Mouse (Mus musculus): ENCODE data around the gene Atoh1. TPM values are rescaled to one million over a fixed set of nuclear protein-coding genes. Genes with fewer than 3 reads are reported as not detected.

The Atoh1 gene
- total RNA-seq (2021), result under 1 TPM in 1 of 2 experiments, not detected in 1; 0.20 TPM
- long read RNA-seq, experiment 1, result 0 reads
- long read RNA-seq, experiment 2, result 0 reads

DNA sequence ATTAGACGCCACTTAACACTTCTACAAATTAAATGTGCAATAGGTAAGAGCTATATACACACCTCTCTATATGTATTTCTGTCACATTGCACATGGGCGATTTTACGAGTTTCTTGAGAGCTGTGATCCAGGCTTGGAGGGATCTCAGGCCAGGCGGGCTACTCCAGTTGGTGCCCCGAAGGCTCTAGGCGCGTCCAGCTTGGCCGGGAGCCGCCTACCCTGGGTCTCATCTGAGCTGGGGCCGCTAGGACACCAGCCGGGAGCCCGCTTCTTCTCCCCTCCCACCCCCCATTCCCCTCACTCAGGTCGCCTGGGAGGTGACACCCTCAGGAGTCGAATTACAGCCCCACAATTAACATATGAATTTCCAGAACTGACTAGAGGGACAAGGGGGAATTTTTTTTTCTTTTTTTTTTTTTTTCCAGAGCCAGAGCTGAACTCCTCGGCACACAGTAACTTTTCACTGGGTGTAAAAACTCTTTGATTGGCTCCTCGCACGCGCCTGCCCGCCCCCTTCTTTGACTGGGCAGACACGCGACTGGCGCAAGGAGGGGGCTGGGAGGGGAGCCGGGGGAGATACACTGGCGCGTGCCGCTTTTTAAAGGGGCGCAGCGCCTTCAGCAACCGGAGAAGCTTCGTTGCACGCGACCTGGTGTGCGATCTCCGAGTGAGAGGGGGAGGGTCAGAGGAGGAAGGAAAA lies at the start of gene Atoh1:
Gene Atoh1, plus strand, starts transcription at position 627 of the 700 bp plus-strand sequence.
- no peak for DNase-seq (ENCODE audit: low spot score in 2 of 2)

DNA sequence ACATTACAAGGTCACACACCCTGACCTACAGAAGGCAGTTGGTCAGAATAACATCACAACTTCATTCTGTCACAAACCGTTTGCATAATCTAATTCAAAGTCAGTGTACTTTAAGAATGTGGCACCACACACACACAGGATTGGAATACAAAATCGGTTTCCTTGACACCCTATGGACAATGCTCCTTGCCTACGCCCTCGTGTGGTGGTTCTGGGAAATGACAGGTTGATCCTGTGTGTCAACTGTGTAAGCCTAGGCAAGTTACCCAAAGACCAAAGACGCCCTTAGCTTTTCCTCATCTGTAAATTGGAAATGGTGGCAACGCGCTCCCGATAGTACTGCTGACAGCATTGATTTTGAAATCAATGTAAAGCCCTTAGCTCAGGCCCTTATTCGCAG lies 45.0 kb upstream of the Atoh1 start:
- no peak for DNase-seq (ENCODE audit: low spot score in 2 of 2)

DNA sequence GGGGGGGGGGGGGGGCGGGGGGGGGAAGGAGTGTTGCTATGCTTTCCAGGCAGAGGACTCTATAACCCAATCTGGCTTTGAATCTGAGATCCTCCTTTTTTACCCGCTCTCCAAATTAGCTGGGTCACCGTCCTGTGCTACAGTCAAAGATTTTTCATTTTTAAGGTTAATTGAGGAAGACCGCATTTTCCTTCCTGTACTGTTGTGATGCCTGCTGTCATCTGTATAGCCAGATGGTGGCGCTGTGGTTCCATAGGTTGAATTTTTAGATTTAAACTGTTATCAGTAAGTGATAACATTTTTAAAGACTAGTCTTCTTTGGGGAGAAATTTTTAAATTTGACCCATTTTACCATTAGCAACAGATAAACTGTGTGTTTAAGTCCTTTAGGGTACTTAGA lies 44.0 kb upstream of the Atoh1 start:
- no peak for DNase-seq (ENCODE audit: low spot score in 2 of 2)

DNA sequence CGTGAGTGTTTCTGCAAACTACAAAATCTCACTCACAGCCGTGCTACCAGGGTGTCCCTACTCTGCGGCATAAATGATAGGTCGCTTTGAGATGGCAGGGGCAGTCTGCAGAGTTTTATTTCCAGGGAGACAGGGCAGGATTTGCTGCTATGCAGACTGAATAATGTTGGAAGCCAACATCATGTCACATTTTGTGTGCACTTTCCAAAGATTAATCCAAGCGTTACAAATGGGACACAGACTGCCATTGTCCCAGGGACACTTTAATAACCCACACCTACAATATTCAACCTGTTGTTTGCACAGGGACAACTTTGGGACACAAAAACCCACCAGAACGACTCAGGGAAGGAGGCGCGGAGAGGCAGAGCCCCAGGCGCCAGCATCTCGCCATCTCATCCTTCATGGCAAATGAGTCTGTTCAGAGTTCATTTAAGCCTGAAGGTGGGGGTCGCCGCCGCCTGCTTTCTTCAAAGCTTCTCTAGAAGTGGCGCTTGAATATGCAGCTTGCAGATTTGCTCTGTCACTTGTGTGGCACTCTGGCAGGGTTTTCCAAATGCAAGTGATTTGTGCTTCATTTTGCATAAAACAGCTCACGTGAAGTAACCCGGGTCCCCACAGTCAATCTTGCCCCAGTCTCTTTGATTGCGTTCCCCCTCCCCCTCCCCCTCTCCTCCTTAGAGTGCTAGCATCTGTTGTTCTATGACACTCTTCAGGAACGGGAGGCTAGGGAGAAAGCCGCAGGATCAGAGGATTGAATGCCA lies 40.6 kb upstream of the Atoh1 start:
- DNase-seq (ENCODE audit: low spot score in 2 of 2), result no peak

DNA sequence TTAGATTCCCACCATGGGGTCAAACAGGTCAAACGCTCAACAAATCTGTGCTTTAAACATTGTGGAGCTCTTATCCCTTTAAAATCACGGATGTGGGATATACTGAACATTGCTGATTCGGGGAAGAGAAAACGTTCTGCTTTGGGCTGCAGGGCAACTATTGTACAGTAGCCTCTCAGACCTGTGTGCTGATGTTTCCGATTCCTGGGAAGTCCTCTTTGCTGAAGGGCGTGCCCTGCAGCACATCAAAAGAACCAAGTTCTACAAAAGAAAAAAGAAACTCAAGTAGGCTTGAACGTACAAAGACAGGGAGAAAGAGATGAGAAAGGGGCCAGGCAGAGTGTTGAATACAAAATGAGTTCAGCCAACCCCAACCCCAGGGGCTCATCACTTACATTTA lies 34.2 kb upstream of the Atoh1 start:
- no peak for DNase-seq (ENCODE audit: low spot score in 2 of 2)

DNA sequence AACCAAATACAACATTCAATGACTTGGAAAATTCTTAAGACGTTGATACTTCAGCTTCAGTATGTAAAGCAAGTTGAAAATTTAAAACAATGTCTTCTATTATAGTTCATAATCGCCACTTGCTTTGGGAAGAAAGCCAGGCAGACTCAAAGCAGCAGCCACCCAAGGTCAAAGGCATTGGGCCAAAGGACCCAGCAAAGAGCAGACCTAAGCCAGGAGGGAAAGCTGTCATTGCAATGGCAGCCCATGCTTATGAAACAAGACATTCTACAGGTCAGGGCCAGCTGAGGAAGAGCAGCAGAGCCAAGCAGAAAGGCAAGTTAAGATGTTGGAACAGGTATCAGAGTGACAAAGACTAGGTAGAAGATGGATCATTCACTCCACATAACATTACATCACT lies 25.3 kb upstream of the Atoh1 start:
- no peak for DNase-seq (ENCODE audit: low spot score in 2 of 2)

DNA sequence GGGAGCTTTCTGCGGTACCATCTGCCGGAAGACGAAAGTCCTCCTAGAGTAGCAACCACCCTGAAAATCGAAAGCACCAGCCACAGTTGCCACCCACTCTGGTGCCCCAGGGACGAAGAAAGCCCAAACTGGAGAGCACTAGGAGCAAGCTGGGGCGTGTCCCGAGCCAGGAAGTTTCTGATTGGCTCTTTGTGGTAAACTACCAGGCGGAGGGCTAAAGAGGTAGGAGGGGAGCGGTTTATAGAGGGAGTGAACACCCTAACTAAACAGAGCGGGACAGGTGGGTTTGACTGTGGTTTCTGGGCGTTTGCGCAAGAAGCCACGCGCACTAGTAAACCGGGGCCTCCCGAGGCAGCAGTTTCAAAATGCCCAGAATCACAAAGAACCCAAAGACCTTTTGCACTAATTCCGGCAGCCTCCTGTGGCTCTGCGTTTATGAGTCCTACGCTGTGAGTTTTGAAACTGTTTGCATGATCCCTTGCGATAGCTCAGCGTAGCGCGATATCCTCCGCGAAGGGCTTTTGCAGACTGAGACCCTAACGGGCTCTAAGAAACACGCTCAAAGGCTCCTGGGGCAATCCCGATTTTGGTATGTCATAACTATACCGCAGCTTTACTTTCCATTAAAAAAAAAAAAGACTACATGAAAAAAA lies 1.0 kb upstream of the Atoh1 start:
- DNase-seq (ENCODE audit: low spot score in 2 of 2), result no peak

DNA sequence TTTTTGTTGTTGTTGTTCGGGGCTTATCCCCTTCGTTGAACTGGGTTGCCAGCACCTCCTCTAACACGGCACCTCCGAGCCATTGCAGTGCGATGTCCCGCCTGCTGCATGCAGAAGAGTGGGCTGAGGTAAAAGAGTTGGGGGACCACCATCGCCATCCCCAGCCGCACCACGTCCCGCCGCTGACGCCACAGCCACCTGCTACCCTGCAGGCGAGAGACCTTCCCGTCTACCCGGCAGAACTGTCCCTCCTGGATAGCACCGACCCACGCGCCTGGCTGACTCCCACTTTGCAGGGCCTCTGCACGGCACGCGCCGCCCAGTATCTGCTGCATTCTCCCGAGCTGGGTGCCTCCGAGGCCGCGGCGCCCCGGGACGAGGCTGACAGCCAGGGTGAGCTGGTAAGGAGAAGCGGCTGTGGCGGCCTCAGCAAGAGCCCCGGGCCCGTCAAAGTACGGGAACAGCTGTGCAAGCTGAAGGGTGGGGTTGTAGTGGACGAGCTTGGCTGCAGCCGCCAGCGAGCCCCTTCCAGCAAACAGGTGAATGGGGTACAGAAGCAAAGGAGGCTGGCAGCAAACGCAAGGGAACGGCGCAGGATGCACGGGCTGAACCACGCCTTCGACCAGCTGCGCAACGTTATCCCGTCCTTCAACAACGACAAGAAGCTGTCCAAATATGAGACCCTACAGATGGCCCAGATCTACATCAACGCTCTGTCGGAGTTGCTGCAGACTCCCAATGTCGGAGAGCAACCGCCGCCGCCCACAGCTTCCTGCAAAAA lies 496 bp downstream of the Atoh1 start:
- DNase-seq (ENCODE audit: low spot score in 2 of 2), result no peak

DNA sequence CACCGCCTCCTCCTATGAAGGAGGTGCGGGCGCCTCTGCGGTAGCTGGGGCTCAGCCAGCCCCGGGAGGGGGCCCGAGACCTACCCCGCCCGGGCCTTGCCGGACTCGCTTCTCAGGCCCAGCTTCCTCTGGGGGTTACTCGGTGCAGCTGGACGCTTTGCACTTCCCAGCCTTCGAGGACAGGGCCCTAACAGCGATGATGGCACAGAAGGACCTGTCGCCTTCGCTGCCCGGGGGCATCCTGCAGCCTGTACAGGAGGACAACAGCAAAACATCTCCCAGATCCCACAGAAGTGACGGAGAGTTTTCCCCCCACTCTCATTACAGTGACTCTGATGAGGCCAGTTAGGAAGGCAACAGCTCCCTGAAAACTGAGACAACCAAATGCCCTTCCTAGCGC lies 1.1 kb downstream of the Atoh1 start:
- no peak for DNase-seq (ENCODE audit: low spot score in 2 of 2)

DNA sequence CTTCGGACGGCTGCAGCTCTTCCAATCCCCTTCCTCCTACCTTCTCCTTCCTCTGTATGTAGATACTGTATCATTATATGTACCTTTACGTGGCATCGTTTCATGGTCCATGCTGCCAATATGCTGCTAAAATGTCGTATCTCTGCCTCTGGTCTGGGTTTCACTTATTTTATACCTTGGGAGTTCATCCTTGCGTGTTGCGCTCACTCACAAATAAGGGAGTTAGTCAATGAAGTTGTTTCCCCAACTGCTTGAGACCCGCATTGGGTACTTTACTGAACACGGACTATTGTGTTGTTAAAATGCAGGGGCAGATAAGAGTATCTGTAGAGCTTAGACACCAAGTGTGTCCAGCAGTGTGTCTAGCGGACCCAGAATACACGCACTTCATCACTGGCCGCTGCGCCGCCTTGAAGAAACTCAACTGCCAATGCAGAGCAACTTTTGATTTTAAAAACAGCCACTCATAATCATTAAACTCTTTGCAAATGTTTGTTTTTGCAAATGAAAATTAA lies 1.6 kb downstream of the Atoh1 start:
- DNase-seq (ENCODE audit: low spot score in 2 of 2), result no peak

DNA sequence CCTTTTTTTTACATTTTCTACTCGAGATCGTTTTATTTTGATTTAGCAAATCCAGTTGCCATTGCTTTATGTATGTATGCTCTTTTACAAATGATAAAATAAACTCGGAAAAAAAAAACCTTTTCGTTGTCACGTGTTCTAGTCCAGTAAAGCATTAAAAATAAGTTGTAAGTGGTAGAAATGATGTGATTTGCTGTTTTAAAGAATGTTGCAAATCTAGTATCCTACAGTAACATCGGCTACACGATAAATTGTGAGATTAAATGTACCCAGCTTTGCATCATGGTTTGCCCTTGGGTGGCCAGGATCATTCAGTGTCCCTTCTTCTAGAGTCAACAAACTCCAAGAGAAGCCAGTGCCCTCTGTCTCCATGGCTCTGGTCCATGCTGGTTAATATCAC lies 2.2 kb downstream of the Atoh1 start:
- no peak for DNase-seq (ENCODE audit: low spot score in 2 of 2)

DNA sequence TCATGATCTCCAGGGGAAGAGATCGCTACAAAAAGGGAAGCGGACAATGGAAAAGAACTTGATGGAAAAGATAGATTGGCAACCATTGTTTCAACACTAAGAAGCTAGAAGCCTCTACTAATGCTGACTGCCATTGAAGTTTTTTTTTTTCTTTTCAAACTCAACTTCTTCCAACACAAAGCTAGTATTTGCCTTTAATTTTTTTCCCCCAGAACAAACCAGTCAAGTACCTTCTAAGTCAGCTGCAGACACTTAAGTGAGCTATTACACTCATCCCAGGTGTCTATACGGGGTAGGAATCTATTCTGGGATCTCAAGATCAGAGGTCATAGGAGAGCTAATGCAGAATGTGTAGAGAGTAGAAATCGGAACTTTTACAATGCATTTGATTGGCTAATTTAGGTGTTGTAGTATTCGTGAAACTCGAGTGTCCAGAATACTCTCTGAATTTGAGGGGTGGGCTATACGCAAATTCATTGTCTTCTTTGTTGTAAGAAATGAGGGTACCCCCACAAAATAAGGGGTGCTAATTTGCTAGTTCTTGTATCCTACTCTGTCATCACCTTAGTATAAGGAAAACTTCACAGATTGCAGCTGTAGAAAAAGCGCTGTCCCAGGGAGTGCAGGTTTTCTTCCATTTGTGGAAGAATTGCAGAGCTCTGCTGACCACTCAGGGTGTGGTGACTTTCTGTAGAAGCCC lies 2.8 kb downstream of the Atoh1 start:
- DNase-seq (ENCODE audit: low spot score in 2 of 2), result no peak

DNA sequence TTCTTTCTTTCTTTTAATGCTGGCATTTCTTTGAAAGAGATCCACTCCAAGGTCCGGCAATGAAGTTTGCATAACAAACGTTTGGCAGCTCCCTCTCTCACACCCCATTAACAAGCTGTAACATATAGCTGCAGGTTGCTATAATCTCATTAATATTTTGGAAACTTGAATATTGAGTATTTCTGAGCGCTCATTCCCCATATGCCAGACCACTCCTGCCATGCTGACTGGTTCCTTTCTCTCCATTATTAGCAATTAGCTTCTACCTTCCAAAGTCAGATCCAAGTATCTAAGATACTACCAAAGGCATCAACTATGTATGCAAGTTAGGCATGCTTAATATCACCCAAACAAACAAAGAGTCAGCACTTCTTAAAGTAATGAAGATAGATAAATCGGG lies 4.4 kb downstream of the Atoh1 start:
- DNase-seq (ENCODE audit: low spot score in 2 of 2), result no peak

DNA sequence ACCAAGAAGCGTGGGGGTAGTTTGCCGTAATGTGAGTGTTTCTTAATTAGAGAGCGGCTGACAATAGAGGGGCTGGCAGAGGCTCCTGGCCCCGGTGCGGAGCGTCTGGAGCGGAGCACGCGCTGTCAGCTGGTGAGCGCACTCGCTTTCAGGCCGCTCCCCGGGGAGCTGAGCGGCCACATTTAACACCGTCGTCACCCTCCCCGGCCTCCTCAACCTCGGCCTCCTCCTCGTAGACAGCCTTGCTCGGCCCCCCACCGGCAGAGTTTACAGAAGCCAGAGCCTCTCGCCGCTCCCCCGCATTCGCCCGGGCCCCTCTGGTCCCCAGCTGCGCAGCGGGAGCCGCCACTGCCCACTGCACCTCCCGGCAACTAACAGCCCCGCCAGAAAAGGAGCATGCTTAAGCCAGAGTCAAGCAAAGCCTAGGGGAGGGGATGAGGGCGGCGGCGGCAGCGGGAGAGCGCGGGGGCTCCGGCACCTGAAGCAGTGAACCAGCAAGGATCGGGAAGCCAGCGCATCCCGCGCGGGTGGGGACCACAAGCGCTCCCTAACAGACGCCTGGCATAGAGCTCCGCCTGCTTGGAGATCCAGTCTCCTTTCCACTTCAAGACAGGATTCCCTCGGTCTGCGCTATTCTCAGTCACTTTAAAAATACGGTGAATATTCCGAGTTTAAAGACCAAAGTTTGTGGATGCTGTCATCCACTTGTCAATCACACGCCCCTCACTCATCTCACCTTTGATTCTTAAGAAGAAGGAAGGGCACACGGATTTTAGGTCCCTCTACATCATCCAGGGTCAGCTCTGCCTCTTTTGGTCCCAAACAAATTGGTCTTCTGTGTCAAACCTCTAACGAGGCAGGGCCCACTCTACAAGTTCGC lies 5.8 kb downstream of the Atoh1 start:
- no peak for DNase-seq (ENCODE audit: low spot score in 2 of 2)

DNA sequence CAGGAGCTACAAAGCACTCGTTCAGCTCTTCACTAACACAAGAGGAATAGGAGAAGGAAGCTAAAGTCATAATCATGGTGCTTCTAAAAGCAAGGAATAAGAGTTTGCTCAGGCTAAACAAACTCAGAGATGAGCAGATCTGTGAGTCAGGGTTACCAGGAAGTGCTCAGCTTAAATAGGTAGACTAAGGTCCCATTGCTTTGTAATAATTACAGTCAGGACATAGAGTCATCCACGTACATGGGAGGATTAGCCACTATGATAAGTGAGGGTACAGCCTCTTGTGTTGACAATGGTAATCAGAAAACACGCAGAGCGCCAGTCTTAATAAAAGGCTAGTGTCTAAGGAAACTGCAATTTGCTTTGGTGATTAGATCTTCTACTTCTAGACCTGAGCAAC lies 7.4 kb downstream of the Atoh1 start:
- DNase-seq (ENCODE audit: low spot score in 2 of 2), result no peak

DNA sequence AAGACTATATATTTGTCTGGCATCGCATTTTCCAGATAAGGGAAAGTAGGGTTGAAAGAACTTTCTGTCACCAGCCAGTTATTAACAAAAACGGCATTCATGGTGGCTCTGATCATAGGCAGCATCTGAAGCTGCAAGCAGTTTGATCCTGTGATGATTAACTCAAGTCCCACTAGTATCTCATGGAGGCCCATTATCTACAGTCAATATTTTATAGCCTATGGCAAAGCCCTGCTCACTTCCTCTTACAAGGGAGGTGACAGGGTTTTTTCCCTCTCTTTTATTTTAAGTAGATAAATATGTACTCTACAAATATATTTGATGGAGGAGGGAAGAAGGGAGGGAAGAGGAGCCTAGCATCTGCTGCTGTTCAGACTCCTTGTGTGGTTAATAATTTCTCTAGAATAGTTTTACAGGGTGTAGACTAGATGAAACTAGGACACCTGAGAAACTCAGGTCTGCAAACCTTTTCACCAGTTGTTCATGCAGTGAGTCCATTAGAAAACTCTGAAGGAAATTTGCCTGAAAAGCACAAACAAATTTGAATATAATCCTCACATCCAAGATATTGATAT lies 14.1 kb downstream of the Atoh1 start:
- no peak for DNase-seq (ENCODE audit: low spot score in 2 of 2)

DNA sequence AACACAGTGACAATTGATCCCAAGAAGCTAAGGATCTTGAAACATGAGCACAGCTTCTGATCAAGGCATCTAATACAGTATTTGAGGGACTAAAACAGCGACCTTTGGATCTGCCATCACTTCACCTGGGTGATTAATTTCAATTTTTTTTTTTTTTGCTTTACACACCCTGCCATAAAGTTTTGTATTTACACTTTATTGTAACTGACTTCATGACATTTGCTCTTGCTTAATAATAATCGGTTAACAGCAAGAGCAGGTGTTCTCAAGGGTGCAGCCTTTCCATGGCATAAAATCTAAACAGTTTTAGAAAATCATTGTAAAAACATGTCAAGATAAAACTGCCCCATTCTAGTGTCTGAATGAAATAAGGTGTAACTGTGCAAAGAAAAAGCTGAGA lies 25.6 kb downstream of the Atoh1 start:
- DNase-seq (ENCODE audit: low spot score in 2 of 2), result no peak

DNA sequence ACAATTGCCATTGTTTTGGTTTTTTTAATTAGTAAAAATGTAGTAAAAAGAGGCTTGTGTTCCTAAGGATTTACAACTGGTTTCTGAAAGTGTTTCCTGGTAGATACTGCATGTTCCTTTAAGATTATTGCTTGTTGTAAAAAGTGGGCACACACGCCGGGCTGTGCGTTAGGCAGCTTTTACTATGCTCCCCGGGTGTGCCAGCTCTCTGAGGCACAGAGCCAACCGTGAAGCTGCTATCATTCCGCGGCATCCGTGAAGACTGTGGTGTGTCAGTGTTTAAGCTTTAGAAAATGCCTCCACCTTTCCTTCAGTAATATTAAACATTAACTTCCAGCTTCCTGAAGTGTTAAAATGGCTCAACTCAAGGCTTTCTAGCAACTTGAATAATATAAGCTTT lies 35.0 kb downstream of the Atoh1 start:
- no peak for DNase-seq (ENCODE audit: low spot score in 2 of 2)

DNA sequence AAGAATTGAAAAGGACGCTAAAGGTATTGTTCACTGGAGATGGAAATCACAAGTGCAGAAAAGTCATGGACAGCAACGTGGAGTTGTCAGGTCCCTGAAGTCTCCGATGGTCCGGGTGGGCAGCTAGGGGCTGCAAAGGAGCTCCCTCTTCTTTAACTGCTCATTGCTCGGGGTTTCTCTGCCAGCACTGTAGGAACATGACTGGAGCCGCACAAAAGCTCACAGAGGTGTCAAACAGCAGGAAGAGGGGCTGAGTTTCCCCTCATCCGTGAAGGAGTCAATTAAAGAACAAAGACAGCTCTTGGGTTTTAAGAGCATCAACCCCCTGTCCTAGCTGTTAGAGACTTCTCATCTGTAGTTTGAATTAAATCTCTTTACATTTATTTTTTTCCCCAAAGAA lies 44.5 kb downstream of the Atoh1 start:
- DNase-seq (ENCODE audit: low spot score in 2 of 2), result no peak
